Mouse (Mus musculus) c-Kit-positive CD71-negative TER-119-negative erythroid progenitor cells, embryonic 14.5 days (primary cell): Measurements from ENCODE around the gene Celsr1.

Source experiments
- DNase-seq: peaks from one replicate; pipeline ENCODE4 v3.0.0-alpha.2; 2013; ENCODE audit warnings: low read depth

The Celsr1 gene

DNA sequence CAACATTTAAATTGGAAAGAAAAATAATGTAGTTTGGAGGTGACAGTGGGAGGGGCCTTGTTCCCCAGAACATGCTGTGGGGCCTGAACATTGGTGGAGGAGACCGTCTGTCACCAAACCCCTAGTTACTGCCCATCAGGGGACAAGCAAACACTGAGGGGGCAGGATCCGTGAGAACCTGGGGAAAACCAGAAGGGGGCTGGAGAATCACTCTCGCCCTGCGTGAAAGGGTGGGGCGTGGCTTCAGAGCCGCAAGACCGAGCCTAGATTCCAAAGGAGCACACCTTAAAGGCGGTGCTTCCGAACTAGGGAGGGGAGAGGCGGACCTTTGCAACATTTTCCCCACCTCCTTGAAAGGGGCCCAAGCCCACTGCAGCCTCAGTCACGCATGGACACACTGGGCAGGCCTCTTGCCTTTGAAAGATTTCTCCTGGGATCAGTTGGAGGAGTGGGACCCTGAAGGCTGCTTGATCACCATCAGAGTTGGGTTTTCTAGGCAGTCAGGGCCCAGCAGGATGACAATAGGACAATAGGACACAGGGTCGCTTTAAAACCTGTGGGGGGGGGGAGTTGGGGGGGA is 1.3 kb upstream of the Celsr1 start:
- no peak for DNase-seq

DNA sequence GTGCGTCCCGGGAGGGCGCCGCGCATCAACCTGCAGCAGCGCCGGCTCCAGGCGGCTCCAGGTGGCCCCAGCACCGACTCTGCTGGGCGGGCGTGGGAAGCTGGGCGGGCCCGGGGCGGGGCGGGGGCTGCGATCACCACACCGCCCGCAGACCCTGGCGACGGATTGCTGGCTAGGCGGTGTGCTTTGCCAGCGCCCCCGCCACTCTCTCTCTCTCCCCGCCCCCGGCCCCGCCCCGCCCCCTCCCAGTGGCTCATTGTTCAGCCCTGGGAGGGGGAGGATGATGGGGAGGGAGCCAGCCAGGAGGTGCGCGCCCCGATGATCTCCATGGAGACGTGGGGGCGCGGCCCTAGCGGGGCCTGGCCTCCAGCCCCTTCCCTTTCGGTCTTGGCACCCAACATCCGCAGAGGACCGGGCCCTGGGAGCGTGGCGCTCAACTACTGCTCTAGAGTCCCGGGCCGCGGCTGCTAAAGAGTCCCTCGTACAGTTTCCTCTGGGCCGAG is 495 bp upstream of the Celsr1 start:
- DNase-seq = no peak

GRCm38 (mm10) chr15:86032811-86033190 is 776 bp downstream of the Celsr1 start:
- no peak for DNase-seq

GRCm38 (mm10) chr15:86029981-86030380 is 3.6 kb downstream of the Celsr1 start:
- DNase-seq = no peak

DNA sequence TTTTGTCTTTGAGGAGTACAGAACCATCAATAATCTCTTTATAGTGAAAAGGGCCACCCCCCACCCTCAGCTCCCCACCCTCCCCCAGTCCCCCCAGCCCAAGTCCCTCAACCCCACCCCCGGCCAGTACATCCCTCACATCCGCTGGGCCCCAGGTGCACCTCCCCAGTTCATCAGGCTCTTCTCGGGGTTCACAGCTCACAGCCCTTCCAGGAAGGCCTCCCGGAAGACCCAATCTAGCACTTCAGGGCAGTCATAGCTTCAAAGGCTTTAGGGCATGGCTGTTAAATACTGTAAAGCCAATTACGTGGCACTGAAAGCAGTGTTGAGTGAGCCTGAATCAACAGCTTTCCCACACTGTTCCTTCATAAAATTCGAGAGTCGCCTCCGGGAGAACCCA is 5.7 kb downstream of the Celsr1 start:
- no peak for DNase-seq

DNA sequence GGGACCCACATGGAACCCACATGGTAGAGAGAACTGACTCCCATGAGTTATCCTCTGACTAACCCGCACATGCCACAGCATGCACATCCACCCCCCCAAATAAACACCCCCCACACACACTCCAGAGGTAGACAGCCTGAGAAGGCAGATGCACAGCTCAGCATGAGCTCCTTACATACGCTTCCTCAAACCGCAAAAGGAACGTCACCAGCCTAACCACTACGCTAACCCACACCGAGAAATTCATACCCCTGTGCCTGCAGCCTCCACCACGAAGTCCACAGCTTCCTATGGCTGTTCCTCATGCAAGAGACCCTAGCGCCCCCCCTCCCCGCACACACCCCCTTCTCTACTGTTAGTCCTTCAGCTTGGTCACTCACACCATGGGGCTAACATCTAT is 11.6 kb downstream of the Celsr1 start:
- no peak for DNase-seq

GRCm38 (mm10) chr15:86021301-86021700 is 12.3 kb downstream of the Celsr1 start:
- no peak for DNase-seq

DNA sequence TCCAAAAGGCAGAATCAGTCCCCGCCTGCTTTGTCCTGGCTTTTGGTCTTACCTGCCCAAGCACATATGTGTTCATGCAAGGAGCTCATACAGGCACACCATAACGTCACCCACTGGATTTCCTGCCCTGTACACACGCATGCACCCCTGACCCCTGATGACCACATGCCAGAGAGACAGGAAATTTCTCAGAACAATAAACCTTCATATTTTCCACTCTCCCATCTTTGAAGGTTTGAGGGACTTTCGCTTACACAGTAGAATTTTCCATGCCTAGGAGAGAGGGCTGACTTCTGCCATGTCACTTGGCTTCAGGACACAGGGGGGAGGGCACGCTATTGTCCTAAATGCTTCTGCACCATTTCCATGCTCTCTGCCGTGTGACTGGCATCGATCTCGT is 13.6 kb downstream of the Celsr1 start:
- DNase-seq = no peak

DNA sequence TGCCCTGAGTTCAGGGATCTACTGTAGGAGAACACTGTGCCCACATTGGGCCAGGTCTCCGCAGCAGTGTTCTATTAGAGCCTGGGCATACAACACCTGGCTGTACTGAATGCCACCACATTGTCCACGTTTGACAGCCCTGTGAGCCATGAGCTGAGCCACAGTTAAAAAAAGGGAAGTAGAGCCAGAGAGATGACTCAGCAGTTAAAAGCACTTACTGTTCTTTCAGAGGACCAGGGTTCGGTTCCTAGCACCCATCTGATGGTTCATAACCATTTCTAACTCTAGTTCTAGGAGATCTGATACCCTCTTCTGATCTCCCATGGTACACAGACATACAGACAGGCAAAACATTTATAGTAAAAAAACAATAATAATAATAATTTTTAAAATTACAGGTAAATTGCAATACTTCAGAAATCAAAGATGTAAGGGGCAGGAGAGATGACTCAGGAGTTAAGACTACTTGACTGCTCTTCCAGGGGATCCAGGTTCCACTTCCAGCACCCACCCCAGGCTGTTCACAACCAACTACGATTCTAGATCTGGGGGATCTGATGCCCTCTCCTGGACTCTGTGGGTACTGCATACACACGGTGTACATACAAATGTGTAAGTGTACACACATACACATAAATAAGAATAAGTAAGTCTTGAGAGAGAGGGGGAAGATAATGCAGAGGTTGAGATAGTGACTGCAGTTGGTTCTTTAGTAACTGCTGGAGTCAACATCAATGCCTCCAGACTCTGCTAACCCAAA is 14.6 kb downstream of the Celsr1 start:
- DNase-seq = no peak

GRCm38 (mm10) chr15:86017336-86017735 is 16.2 kb downstream of the Celsr1 start:
- no peak for DNase-seq

GRCm38 (mm10) chr15:86015860-86016541 is 17.6 kb downstream of the Celsr1 start:
- DNase-seq = no peak

DNA sequence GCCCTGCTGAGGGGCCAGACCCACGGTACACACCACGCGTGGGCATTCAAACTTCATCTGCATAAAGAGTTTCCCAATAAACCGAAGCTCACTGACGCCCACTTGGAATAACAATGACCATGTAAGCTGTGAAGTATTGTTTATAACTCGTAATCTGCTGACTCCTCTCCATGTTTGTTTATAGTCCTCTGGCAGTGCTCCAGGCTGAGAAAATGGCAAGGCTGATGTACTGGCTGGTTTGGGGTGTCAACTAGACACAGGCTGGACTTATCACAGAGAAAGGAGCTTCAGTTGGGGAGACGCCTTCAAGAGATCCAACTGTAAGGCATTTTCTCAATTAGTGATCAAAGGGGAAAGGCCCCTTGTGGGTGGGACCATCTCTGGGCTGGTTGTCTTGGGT is 18.6 kb downstream of the Celsr1 start:
- DNase-seq = no peak

DNA sequence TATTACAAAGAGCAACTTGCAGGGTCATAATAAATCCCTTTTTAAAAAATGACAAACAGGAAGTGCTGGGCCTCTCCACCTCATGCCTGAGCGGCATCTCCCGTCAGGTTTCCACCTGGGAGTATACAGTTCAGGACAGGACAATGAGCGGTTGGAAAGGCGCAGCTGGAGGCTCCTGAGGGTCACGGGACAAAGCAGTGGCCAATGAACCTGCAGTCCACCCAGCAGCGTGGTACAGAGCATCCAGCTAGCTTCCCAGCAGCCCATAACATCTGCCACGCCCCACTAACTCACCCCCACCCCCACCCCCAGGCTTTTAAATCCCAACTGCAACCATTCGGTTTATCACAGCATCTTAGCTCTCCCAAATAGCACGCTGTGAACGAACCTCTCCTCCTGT is 19.9 kb downstream of the Celsr1 start:
- DNase-seq = no peak

DNA sequence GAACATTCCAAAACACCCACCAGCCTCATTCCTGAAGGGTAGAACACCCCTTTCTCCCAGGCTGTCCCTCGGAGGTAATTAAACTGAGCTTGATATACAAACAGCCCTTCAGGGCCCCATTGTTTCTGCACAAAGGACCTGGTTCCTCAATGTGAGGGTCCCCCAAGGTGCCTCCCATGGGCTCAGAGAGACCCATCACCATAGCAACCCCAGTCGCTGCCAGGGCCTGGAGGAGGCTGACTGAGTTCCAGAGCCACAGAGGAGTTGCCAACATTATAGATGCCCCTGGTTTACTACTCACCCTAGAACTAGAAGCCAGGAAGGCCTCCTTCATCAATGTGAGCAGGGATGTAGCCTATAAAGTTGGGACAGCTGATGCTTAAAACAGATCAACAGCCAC is 20.4 kb downstream of the Celsr1 start:
- no peak for DNase-seq

- no peak for DNase-seq
Observed at GRCm38 (mm10) chr15:86007690-86008121, 25.9 kb downstream of the Celsr1 start.

DNA sequence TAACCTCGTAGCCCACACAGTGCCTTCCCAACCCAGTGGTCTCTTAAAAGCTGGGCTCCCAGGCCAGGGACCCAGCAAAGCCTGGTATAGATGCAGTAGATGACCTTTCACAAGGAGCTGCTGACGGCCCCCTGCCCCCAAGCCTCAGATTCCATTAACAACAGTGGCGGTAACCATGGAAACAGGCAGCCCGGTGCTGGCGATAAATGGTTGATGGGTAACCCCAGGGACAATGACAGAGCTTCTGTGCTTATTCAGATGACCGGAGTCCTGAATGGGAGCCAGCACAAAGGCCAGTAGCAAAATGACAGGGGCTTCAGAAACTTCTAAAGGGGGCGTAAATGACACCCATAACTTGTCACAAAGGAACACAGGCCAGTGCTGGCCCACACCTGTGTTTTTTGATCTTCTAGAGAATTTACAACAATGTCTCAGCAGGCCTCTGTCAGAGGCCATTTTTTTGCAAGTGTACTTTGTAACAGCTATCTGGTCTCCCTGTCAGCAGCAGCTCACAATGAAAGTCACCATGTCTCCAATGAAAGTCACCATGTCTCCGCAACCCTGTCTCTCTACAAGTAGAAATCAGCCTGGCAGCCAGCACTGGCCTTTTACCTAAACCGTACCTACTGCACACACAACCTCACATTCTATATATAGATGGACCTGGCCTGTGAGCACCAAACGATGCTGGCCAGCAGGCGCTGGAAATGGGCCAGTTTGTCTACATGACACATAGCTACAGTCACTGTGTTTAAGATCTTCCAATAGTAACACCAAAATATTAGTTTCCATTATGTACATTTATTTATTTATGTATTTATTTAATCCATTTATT is 27.7 kb downstream of the Celsr1 start:
- DNase-seq = no peak

GRCm38 (mm10) chr15:86004048-86004447 is 29.5 kb downstream of the Celsr1 start:
- DNase-seq = no peak

DNA sequence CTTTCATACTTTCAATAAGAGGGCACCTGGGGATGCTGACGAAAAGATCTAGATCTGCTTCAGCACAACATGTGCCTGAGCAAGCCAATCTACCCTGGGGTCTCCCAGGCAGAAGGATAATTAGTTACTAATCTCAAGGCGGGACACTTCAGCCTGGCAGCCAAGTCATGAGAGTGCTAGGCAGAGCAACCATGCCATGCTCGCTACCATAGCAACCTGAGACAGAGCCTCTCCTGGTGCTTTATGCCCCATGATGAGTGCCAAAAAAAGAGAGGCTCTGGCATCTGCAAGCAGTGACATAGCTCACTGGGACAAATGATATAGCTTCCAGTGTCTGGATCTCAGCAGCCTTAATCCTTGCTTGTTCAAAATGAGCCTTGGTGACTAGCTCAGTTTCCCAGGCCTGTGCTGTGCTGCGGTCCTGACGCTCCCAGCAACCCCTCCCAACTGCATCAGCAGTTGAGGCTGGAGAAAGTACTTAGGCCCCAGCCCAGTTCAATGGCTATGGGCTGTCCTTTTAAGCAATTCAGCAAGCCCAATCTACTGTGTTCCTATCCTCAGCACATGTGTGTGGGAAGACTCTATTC is 32.8 kb downstream of the Celsr1 start:
- no peak for DNase-seq

GRCm38 (mm10) chr15:85998525-85999230 is 34.9 kb downstream of the Celsr1 start:
- no peak for DNase-seq

DNA sequence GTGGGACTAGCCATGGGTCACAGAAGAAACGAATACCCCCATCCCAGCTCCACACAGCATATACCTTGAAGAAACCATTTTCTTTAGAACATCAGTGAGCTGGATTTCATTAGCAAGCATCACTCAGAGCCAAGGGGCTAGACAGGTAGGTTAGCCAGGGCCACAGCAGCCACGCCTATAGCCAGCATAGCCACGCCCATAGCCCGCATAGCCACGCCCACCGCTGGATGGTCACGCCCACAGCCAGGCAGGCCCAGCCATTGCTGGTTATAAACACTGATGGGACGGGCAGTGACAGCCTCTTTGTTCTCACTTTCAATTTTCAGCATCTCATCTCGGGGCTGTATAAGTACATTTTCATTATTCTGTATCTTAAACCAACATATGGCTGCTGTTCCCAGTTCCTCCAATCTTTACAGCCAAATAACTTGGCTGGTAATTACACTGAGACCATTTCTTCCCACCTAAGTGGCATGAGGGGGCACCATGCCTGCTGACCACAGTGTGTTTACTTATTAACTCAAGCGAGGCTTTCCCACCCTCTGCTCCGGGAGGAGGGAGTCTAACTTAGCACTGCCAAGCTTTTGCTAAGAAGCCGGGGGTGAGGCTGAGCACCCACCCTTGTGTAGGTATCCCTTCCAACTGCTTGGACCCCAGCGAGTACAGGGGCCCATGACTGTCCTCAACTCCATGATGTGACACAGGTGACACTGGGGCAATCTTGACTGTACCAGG is 37.4 kb downstream of the Celsr1 start:
- DNase-seq = no peak
